Mouse (Mus musculus): ENCODE results near the gene Abhd14a. TPM values are rescaled to one million over a fixed set of nuclear protein-coding genes. Genes with fewer than 3 reads are reported as not detected.

Abhd14a gene
- polyA plus RNA-seq, 1 experiment from 2014 or later, result 41.9 TPM

GRCm38 (mm10) chr9:106447951-106448350, 473 bp upstream of the Abhd14a start:
- Histone ChIP-seq H3K36me3 (no peaks in the 10 kb centered on the region), H3K9me3 (no peaks in the 10 kb centered on the region), H3K4me1 (replicated peaks) (peaks cover 82% of the 10 kb centered on the region), H3K27me3 (ENCODE audit: insufficient read depth, poor library complexity, severe bottlenecking) (peaks cover 4% of the 10 kb centered on the region; the same call in 1 of the 2 replicates), H3K27ac (peak overlapping the region; percentile 88), H3K4me3 (peak overlapping the region; percentile 63)
- 39% methylated on average over 9 of the region's 9 CpGs for WGBS
- DNase-seq (ENCODE audit: low spot score), result no peak

GRCm38 (mm10) chr9:106444836-106445235, 2.6 kb downstream of the Abhd14a start:
- Histone ChIP-seq H3K4me3 (no peak overlapping the region), H3K9me3 (no peaks in the 10 kb centered on the region), H3K27me3 (ENCODE audit: insufficient read depth, poor library complexity, severe bottlenecking) (peaks cover 2% of the 10 kb centered on the region; the same call in 1 of the 2 replicates), H3K4me1 (replicated peaks) (peaks cover 51% of the 10 kb centered on the region), H3K27ac (no peak overlapping the region), H3K36me3 (no peaks in the 10 kb centered on the region)
- 53% methylated on average over 4 of the region's 4 CpGs for WGBS
- DNase-seq (ENCODE audit: low spot score), result no peak

DNA sequence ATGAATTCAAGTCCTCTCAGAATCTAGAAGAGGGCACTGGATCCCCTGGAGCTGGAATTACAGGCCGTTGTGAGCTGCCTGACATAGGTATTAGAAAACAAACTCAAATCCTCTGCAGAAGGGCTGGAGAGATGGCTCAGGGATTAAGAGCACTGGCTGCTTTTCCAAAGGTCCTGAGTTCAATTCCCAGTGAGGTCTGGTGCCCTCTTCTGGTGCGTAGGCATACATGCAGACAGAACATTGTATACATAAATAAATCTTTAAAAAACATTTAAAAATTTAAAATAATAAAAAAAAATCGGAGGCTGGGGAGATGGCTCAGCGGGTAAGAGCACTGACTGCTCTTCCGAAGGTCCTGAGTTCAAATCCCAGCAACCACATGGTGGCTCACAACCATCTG, 4.8 kb downstream of the Abhd14a start:
- no peaks in the 10 kb centered on the region for H3K9me3 ChIP-seq
- H3K27ac ChIP-seq, result no peak overlapping the region
- H3K36me3 ChIP-seq, result no peaks in the 10 kb centered on the region
- DNase-seq (ENCODE audit: low spot score), result no peak
- no peaks in the 10 kb centered on the region for H3K27me3 ChIP-seq (ENCODE audit: insufficient read depth, poor library complexity, severe bottlenecking)
- H3K4me3 ChIP-seq, result no peak overlapping the region
- peaks cover 44% of the 10 kb centered on the region for H3K4me1 ChIP-seq (replicated peaks)
- WGBS, result 79% methylated on average over 5 of the region's 5 CpGs

GRCm38 (mm10) chr9:106436566-106436965, 10.9 kb downstream of the Abhd14a start:
- H3K27me3 ChIP-seq (ENCODE audit: insufficient read depth, poor library complexity, severe bottlenecking), result no peaks in the 10 kb centered on the region
- H3K4me3 ChIP-seq, result no peak overlapping the region
- H3K36me3 ChIP-seq, result peaks cover 42% of the 10 kb centered on the region
- no peak overlapping the region for H3K27ac ChIP-seq
- H3K4me1 ChIP-seq (replicated peaks), result peaks cover 38% of the 10 kb centered on the region
- WGBS, result 86% methylated on average over 9 of the region's 9 CpGs
- H3K9me3 ChIP-seq, result no peaks in the 10 kb centered on the region
- DNase-seq (ENCODE audit: low spot score), result no peak

- Histone ChIP-seq H3K4me1 (replicated peaks) (peaks cover 47% of the 10 kb centered on the region), H3K4me3 (no peak overlapping the region), H3K27ac (peak overlapping the region; percentile 29; the same call in 1 of the 2 replicates), H3K9me3 (no peaks in the 10 kb centered on the region), H3K27me3 (ENCODE audit: insufficient read depth, poor library complexity, severe bottlenecking) (no peaks in the 10 kb centered on the region), H3K36me3 (peaks cover 56% of the 10 kb centered on the region)
- DNase-seq (ENCODE audit: low spot score), result no peak
- 80% methylated on average over 7 of the region's 7 CpGs for WGBS
Measured at GRCm38 (mm10) chr9:106433389-106433788, 14.1 kb downstream of the Abhd14a start.

DNA sequence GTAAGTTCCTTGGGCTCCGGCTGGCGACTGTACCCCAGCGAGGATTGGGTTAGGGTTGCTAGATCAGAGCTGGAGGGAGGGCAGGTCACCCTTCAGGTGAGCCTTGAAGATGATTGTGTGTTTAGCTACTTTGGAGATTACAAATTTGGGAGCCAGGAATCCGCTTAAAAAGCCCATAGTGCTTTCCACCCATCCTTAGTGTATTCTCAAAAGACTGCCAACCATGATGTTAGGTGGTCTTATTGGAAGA, 17.5 kb downstream of the Abhd14a start:
- Histone ChIP-seq H3K9me3 (no peaks in the 10 kb centered on the region), H3K36me3 (peaks cover 48% of the 10 kb centered on the region), H3K4me1 (replicated peaks) (peaks cover 25% of the 10 kb centered on the region), H3K27ac (peak overlapping the region; percentile 97), H3K4me3 (peak overlapping the region; percentile 91), H3K27me3 (ENCODE audit: insufficient read depth, poor library complexity, severe bottlenecking) (no peaks in the 10 kb centered on the region)
- WGBS, result 7% methylated on average over 4 of the region's 4 CpGs
- DNase-seq (ENCODE audit: low spot score), result no peak

DNA sequence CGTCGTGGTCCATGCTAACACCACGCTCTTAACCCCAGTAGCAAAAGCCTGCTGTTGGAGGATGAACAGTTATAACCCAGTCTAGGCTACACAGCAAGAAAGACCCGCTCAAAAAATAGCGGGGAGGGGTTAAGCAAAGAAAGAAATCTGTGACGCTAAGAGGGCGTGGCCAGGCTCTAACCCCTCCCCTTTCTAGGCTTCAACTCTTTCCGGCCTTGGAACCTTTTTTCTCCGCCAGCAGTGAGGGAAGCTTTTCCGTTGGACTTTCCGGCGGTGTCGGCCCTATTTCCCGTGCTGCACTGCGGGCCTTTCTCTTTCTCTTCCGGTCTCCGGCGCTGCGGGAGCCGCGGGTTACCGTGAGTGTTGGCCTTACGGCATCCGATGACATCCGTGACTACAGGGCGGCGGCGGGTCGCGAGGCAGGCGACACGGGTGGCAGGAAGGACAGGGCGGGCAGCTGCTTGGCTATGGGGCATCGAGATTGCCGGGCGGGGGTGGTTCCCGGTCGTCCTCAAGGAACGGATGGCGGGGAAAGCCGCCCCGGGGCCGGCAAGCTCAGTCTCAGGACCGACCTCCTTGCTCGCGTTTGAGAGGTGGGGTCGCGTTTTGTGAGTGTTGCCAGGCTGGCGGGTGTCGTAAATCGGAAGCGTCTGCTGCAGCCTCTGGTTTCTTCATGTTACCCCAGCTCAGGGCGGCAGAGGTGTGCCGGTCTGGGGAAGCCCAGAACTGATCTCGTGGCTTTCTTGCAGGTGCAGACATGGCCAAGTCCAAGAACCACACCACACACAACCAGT, 18.1 kb downstream of the Abhd14a start, which contains the start of gene Rpl29:
Gene Rpl29 (plus strand): TSS at position 234 of the 794 bp plus-strand sequence.
- Histone ChIP-seq H3K27ac (peak within 1 kb of the TSS; percentile 97), H3K9me3 (no peaks in the 10 kb centered on the region), H3K36me3 (peaks cover 43% of the 10 kb centered on the region), H3K4me3 (peak within 1 kb of the TSS; percentile 91), H3K27me3 (ENCODE audit: insufficient read depth, poor library complexity, severe bottlenecking) (no peaks in the 10 kb centered on the region), H3K4me1 (replicated peaks) (peaks cover 20% of the 10 kb centered on the region)
- WGBS, result under 1% methylated on average over 55 of the region's 55 CpGs
- DNase-seq (ENCODE audit: low spot score), result peak; percentile 95

GRCm38 (mm10) chr9:106428719-106429220, 18.7 kb downstream of the Abhd14a start:
- Histone ChIP-seq H3K4me3 (peak overlapping the region; percentile 91), H3K27me3 (ENCODE audit: insufficient read depth, poor library complexity, severe bottlenecking) (no peaks in the 10 kb centered on the region), H3K27ac (peak overlapping the region; percentile 97), H3K9me3 (no peaks in the 10 kb centered on the region), H3K4me1 (replicated peaks) (peaks cover 20% of the 10 kb centered on the region), H3K36me3 (peaks cover 36% of the 10 kb centered on the region)
- DNase-seq (ENCODE audit: low spot score), result no peak
- WGBS, result 23% methylated on average over 11 of the region's 11 CpGs

- peaks cover 49% of the 10 kb centered on the region for H3K4me1 ChIP-seq (replicated peaks)
- peaks cover 15% of the 10 kb centered on the region for H3K27me3 ChIP-seq (ENCODE audit: insufficient read depth, poor library complexity, severe bottlenecking)
- peak overlapping the region; percentile 82 for H3K27ac ChIP-seq
- H3K4me3 ChIP-seq, result peak overlapping the region; percentile 37
- DNase-seq (ENCODE audit: low spot score), result peak; percentile 90
- 0% methylated on average over 3 of the region's 3 CpGs for WGBS
- no peaks in the 10 kb centered on the region for H3K9me3 ChIP-seq
- no peaks in the 10 kb centered on the region for H3K36me3 ChIP-seq
Measured at GRCm38 (mm10) chr9:106421865-106422160, 25.7 kb downstream of the Abhd14a start.

DNA sequence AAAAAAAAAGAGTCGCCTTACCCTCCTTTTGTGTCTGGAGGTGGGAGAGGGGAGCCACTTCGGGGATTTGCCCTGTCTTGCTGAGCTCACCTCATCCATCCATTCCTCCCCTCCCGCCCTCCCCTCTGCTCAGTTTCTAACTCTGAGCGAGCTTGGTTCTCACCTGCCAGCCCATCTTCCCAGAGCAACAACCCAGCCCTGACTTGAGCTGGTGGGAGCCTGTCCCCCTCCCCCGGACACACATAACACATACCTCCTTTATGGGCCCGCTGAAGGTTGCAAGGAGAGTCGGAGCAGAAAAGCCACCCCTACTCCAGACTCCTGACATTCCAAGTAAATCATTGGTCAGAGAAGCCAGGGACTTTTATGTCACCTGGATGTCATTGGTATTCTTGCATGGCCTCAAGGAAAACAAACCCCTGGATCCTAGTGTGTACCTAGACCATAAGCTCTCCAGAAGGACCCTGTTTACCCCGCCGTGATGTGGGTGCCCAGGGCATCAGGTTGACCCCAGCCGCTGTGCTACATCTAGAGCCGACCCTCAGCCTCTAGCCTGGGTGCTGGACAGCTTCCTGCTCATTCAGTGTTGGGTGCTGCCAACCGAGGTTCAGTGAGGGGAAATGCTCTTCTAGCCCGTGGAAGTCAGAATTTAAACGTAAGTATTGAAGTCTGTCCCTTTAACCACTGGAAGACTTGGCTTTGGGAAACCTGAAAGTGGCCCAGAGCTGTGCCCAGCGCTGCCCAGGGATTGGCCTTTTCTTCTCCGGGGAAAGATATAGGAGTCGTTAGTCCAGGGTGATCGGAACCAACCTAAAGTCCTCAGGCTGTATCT, 26.2 kb downstream of the Abhd14a start:
- H3K9me3 ChIP-seq, result no peaks in the 10 kb centered on the region
- peak overlapping the region; percentile 37 for H3K4me3 ChIP-seq
- WGBS, result 4% methylated on average over 18 of the region's 18 CpGs
- peak overlapping the region; percentile 82 for H3K27ac ChIP-seq
- peaks cover 49% of the 10 kb centered on the region for H3K4me1 ChIP-seq (replicated peaks)
- H3K36me3 ChIP-seq, result no peaks in the 10 kb centered on the region
- peaks cover 15% of the 10 kb centered on the region for H3K27me3 ChIP-seq (ENCODE audit: insufficient read depth, poor library complexity, severe bottlenecking)
- DNase-seq (ENCODE audit: low spot score), result no peak

DNA sequence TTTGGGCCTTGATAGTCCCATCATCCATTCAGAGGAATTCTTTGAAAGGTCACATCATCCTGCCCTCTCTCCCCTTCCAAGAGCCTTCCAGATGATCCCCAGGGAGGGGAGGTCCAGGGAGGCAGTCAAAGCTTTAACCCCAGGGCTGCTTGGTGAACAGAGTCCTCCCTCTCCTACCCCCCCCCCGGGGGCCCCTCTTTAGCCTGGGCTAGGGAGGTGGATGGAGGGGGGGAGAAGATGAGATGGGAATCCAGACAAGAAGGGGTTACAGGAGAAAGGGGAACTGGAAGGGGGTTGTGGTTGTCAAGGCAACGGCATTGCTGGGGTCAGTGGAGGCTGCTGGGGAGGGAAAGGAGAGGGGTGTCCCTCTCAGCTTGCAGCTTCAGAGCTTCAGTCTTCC, 26.9 kb downstream of the Abhd14a start:
- peaks cover 49% of the 10 kb centered on the region for H3K4me1 ChIP-seq (replicated peaks)
- H3K9me3 ChIP-seq, result no peaks in the 10 kb centered on the region
- H3K27me3 ChIP-seq (ENCODE audit: insufficient read depth, poor library complexity, severe bottlenecking), result peaks cover 15% of the 10 kb centered on the region
- H3K27ac ChIP-seq, result peak overlapping the region; percentile 82
- DNase-seq (ENCODE audit: low spot score), result peak; percentile 81
- no peaks in the 10 kb centered on the region for H3K36me3 ChIP-seq
- H3K4me3 ChIP-seq, result peak overlapping the region; percentile 37
- WGBS, result 2% methylated on average over 2 of the region's 2 CpGs

- Histone ChIP-seq H3K27ac (peak overlapping the region; percentile 82), H3K9me3 (no peaks in the 10 kb centered on the region), H3K27me3 (ENCODE audit: insufficient read depth, poor library complexity, severe bottlenecking) (peaks cover 15% of the 10 kb centered on the region), H3K4me1 (replicated peaks) (peaks cover 51% of the 10 kb centered on the region), H3K4me3 (peak overlapping the region; percentile 43), H3K36me3 (no peaks in the 10 kb centered on the region)
- WGBS, result 16% methylated on average over 29 of the region's 29 CpGs
- DNase-seq (ENCODE audit: low spot score), result peak; percentile 68
Measured at GRCm38 (mm10) chr9:106417841-106418625, 29.4 kb downstream of the Abhd14a start.

Measured in hindbrain, embryonic 10.5 days (tissue).